13 mouse cellular contexts compared by ENCODE assay signal in genomic region chr10:81428507-81428870, GRCm38 (mm10). TPM values are rescaled to one million over a fixed set of nuclear protein-coding genes. Genes with fewer than 3 reads are reported as not detected.
DNase-seq lines count a peak whose midpoint lies in the region; TF ChIP-seq lines count a peak whose summit lies in the region.
"Had no signal": no experiment of that assay in that cellular context is flagged by ENCODE, and none has a peak within 500 bp of the region (broad histone marks: within the 10 kb centered on the region; RNA-seq: fewer than 3 reads in every experiment).

No protein-coding gene starts in this region.

- peak overlapping the region; percentile 99; the same call in 1 of the 2 replicates for H3K27ac ChIP-seq in heart, adult 2 months
- H3K27ac ChIP-seq in left cerebral cortex, adult 2 months: no peak overlapping the region
- H3K27ac ChIP-seq: limb, embryonic 10.5 days; liver, embryonic 12.5 days had no signal

- TF ChIP-seq EP300 in heart, adult 2 months (IDR thresholded peaks at IDR 0.05; ENCODE audit: insufficient read depth, low read depth, low read length): no peak

- DNase-seq in adrenal gland, postnatal 14 days: peak; percentile 4
- DNase-seq in adrenal gland, postnatal 4 days (ENCODE audit: low spot score in 2 of 2): no peak
- peak in 1 of 2 experiments; percentile 28 for DNase-seq in heart, adult 2 months
- DNase-seq in heart, adult 8-10 months (ENCODE audit: low spot score): no peak
- peak; percentile 1 for DNase-seq in left cerebral cortex, postnatal 4 days
- no peak for DNase-seq in left cerebral cortex, adult 2 months (ENCODE audit: extremely low spot score in 1 of 2, low spot score in 2 of 2)
- peak; percentile 41 for DNase-seq in testis, postnatal 10 days (ENCODE audit: low spot score)
- DNase-seq in testis, postnatal 14 days (ENCODE audit: low spot score): no peak
- DNase-seq: thymus, adult 18-20 months had no signal

- WGBS in heart, adult 2 months: 90% methylated on average over 7 of the region's 7 CpGs

- no peak overlapping the region for H3K9ac ChIP-seq in heart, adult 2 months (ENCODE audit: low read depth, low read length)
- H3K9ac ChIP-seq: liver, embryonic 12.5 days had no signal

- H3K4me3 ChIP-seq in heart, adult 2 months: no peak overlapping the region
- no peak overlapping the region for H3K4me3 ChIP-seq in left cerebral cortex, adult 2 months
- H3K4me3 ChIP-seq: heart, embryonic 10.5 days had no signal

- no peak for TF ChIP-seq CTCF in heart, adult 2 months (IDR thresholded peaks at IDR 0.05)
- no peak for TF ChIP-seq CTCF in left cerebral cortex, adult 2 months (IDR thresholded peaks at IDR 0.05)

- H3K4me1 ChIP-seq in heart, adult 2 months (ENCODE audit: control insufficient read depth, insufficient read depth, low read length): peaks cover 20% of the 10 kb centered on the region

- TF ChIP-seq POLR2A in heart, adult 2 months (IDR thresholded peaks at IDR 0.05; ENCODE audit: insufficient read depth, low read depth, low read length): no peak

- intact Hi-C loops in heart, adult 2 months (cut with DNase I): no loop called here
- intact Hi-C loops in left cerebral cortex, postnatal 4 days (cut with DNase I): no loop called here
- intact Hi-C loops in left cerebral cortex, adult 2 months (cut with DNase I): no loop called here

- H3K36me3 ChIP-seq in heart, adult 2 months (ENCODE audit: control insufficient read depth, insufficient read depth, low read length): no peaks in the 10 kb centered on the region
- H3K36me3 ChIP-seq: heart, embryonic 10.5 days; limb, embryonic 10.5 days; liver, embryonic 12.5 days had no signal

- peaks cover 8% of the 10 kb centered on the region for H3K79me2 ChIP-seq in heart, adult 2 months (replicated peaks; ENCODE audit: control insufficient read depth, insufficient read depth, low read length)

- no peaks in the 10 kb centered on the region for H3K27me3 ChIP-seq in heart, adult 2 months (ENCODE audit: control insufficient read depth, insufficient read depth, low read length)

RNA-seq across cellular contexts. Expression of gene Nfic, which starts 26.9 kb away (rescaled TPM):
- total RNA-seq in adrenal gland, postnatal 14 days (2021): 90.1 and 104 TPM in 2 replicates
- total RNA-seq in adrenal gland, postnatal 4 days (2021): 100 to 1,000 TPM; 120 to 129 TPM
- 100 to 1,000 TPM in 1 of 2 experiments, 10 to 100 TPM in 1; 94.2 to 104 TPM for total RNA-seq in heart, adult 2 months (2021)
- polyA plus RNA-seq in heart, adult 2 months (2012; rRNA removed): 59.9 and 80.1 TPM in 2 replicates
- 100 to 1,000 TPM; 100 to 132 (median 108) TPM for total RNA-seq in heart, adult 8-10 months (2022)
- total RNA-seq in left cerebral cortex, postnatal 4 days (2021): 10 to 100 TPM; 29.5 to 31.1 TPM
- total RNA-seq in left cerebral cortex, adult 2 months (2021): 10 to 100 TPM; 93.4 to 94.9 TPM

RNA-seq across cellular contexts. Expression of gene Smim24, which starts 35.6 kb away (rescaled TPM):
- 0.94 and 1.9 TPM in 2 replicates for total RNA-seq in adrenal gland, postnatal 14 days (2021)
- total RNA-seq in adrenal gland, postnatal 4 days (2021): 10 to 100 TPM in 1 of 2 experiments, 1 to 10 TPM in 1; 1.2 to 13.2 TPM
- total RNA-seq in heart, adult 2 months (2021): 1 to 10 TPM; 2.0 to 2.3 TPM
- polyA plus RNA-seq in heart, adult 2 months (2012; rRNA removed): 8.3 and 8.6 TPM in 2 replicates
- total RNA-seq in heart, adult 8-10 months (2022): 1 to 10 TPM; 1.4 to 2.4 (median 1.9) TPM
- 1 to 10 TPM; 1.5 to 2.3 TPM for total RNA-seq in left cerebral cortex, postnatal 4 days (2021)
- total RNA-seq in left cerebral cortex, adult 2 months (2021): 1 to 10 TPM; 1.3 to 1.4 TPM

RNA-seq across cellular contexts. Expression of gene Gm48552, which starts 39.7 kb away (rescaled TPM):
- 0.64 and 2.1 TPM in 2 replicates for total RNA-seq in adrenal gland, postnatal 14 days (2021)
- 1 to 10 TPM; 2.6 to 4.1 TPM for total RNA-seq in adrenal gland, postnatal 4 days (2021)
- 1 to 10 TPM in 1 of 2 experiments, not detected in 1; 1.2 TPM for total RNA-seq in heart, adult 2 months (2021)
- 0.88 and 1.2 TPM in 2 replicates for polyA plus RNA-seq in heart, adult 2 months (2012; rRNA removed)
- total RNA-seq in heart, adult 8-10 months (2022): under 1 TPM in 2 of 4 experiments, not detected in 2; 0.50 to 0.72 TPM
- 1 to 10 TPM; 2.7 to 5.9 TPM for total RNA-seq in left cerebral cortex, postnatal 4 days (2021)
- 1 to 10 TPM; 5.1 to 7.1 TPM for total RNA-seq in left cerebral cortex, adult 2 months (2021)
- polyA plus RNA-seq: embryonic facial prominence, embryonic 11.5 days had no signal

RNA-seq across cellular contexts. Expression of gene Gm48551, which starts 44.2 kb away (rescaled TPM):
- total RNA-seq in adrenal gland, postnatal 14 days (2021): 0.48 and 1.6 TPM in 2 replicates
- 1 to 10 TPM; 1.7 to 1.8 TPM for total RNA-seq in adrenal gland, postnatal 4 days (2021)
- total RNA-seq in heart, adult 2 months (2021): 1 to 10 TPM in 1 of 2 experiments, under 1 TPM in 1; 0.73 to 1.9 TPM
- 2.1 and 3.5 TPM in 2 replicates for polyA plus RNA-seq in heart, adult 2 months (2012; rRNA removed)
- 1 to 10 TPM in 2 of 4 experiments, under 1 TPM in 2; 0.73 to 1.3 (median 1.0) TPM for total RNA-seq in heart, adult 8-10 months (2022)
- 1 to 10 TPM; 3.7 to 4.4 TPM for total RNA-seq in left cerebral cortex, postnatal 4 days (2021)
- 1 to 10 TPM; 2.0 to 3.4 TPM for total RNA-seq in left cerebral cortex, adult 2 months (2021)

RNA-seq across cellular contexts. Expression of gene Dohh, which starts 44.3 kb away (rescaled TPM):
- total RNA-seq in adrenal gland, postnatal 14 days (2021): 52.6 and 55.6 TPM in 2 replicates
- total RNA-seq in adrenal gland, postnatal 4 days (2021): 10 to 100 TPM; 49.4 to 49.7 TPM
- total RNA-seq in heart, adult 2 months (2021): 10 to 100 TPM; 46.6 to 53.8 TPM
- 48.5 and 56.9 TPM in 2 replicates for polyA plus RNA-seq in heart, adult 2 months (2012; rRNA removed)
- 10 to 100 TPM; 49.1 to 55.0 (median 53.8) TPM for total RNA-seq in heart, adult 8-10 months (2022)
- 10 to 100 TPM; 58.8 to 61.5 TPM for total RNA-seq in left cerebral cortex, postnatal 4 days (2021)
- 10 to 100 TPM; 87.1 to 95.1 TPM for total RNA-seq in left cerebral cortex, adult 2 months (2021)

Comparison
In these comparisons a context has a peak if more than half of its experiments do, and no peak if none do; other contexts are left out.
1. DNase-seq: peak in adrenal gland, postnatal 14 days (single experiment), left cerebral cortex, postnatal 4 days (single experiment) and testis, postnatal 10 days (single experiment); none in adrenal gland, postnatal 4 days (0 of 2), heart, adult 8-10 months (single experiment), left cerebral cortex, adult 2 months (0 of 2) and testis, postnatal 14 days (single experiment).